Mouse (Mus musculus) ES-Bruce4 (cell line): Measurements from ENCODE around the gene Uchl1. TPM values are rescaled to one million over a fixed set of nuclear protein-coding genes. Genes with fewer than 3 reads are reported as not detected.

Experiments
- H3K27ac ChIP-seq: 2 replicates; pipeline ENCODE4 v1.5.1; 2012; ENCODE audit warnings: low read length, inconsistent platforms; ENCODE audit not compliant: insufficient read depth
- H3K27me3 ChIP-seq: 2 replicates; pipeline ENCODE4 v1.6.1; 2012; ENCODE audit warnings: mild to moderate bottlenecking, low read length, inconsistent platforms; ENCODE audit not compliant: control insufficient read depth, poor library complexity, insufficient read depth, severe bottlenecking
- H3K36me3 ChIP-seq: 2 replicates; pipeline ENCODE4 v1.6.1; 2012; ENCODE audit warnings: inconsistent platforms, mild to moderate bottlenecking, low read length, moderate library complexity; ENCODE audit not compliant: control insufficient read depth, poor library complexity, insufficient read depth, severe bottlenecking
- H3K4me1 ChIP-seq: one replicate; pipeline ENCODE4 v1.8.1; 2011; ENCODE audit warnings: low read length; ENCODE audit not compliant: control insufficient read depth, insufficient read depth
- H3K4me3 ChIP-seq: 2 replicates; pipeline ENCODE4 v1.5.1; 2011; ENCODE audit warnings: low read depth, mild to moderate bottlenecking, low read length
- H3K9ac ChIP-seq: 2 replicates; pipeline ENCODE4 v1.6.1; 2012; ENCODE audit warnings: low read depth, mild to moderate bottlenecking, inconsistent platforms; ENCODE audit not compliant: poor library complexity, severe bottlenecking
- H3K9me3 ChIP-seq: replicated peaks from 2 replicates; pipeline ENCODE4 v1.6.1; 2012; ENCODE audit warnings: mild to moderate bottlenecking, low read length, inconsistent platforms; ENCODE audit not compliant: control insufficient read depth, poor library complexity, insufficient read depth, severe bottlenecking
- CTCF ChIP-seq: IDR thresholded peaks from one replicate; pipeline ENCODE4 v1.8.1; 2011; ENCODE audit warnings: low read depth, low read length
- EP300 ChIP-seq: IDR thresholded peaks from 2 replicates; pipeline ENCODE4 v1.6.1; 2011; ENCODE audit warnings: low read depth, low read length; ENCODE audit not compliant: insufficient read depth
- POLR2A ChIP-seq: IDR thresholded peaks from one replicate; pipeline ENCODE4 v1.8.1; 2011; ENCODE audit warnings: low read length; ENCODE audit not compliant: insufficient read depth
- polyA plus RNA-seq: library from polyadenylated mRNA; stranded (reverse); fragments of >200 nt; gene quantifications from 2 replicates; pipeline ENCODE4 v1.2.4, GENCODE M21; 2011; ENCODE audit warnings: low read depth; ENCODE audit not compliant: missing spikeins, insufficient read depth, insufficient read length

Gene Uchl1
- polyA plus RNA-seq, 1 experiment, result 54.8 TPM

DNA sequence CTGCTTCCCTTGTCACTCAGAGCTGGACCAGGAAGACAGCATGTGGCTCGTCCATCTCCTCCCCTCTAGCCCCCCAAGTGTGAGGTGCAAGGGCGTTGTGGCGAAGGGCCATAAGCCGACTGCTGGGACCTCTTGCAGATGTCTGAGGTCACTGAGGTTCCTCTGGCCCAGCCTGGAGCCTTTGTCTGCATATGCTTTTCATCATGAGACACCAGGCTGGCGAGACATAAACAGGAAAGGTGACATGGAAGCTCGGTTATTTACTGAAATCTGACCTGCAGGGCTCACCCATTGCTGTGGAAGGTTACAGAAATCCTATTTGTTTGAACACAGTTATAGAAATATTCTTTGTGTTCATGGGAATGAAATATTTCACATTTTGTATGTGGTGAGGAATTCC lies 24.0 kb downstream of the Uchl1 start:
- Histone ChIP-seq H3K27ac (no peak overlapping the region), H3K4me1 (peaks cover 1% of the 10 kb centered on the region), H3K4me3 (no peak overlapping the region), H3K27me3 (no peaks in the 10 kb centered on the region), H3K36me3 (no peaks in the 10 kb centered on the region), H3K9me3 (no peaks in the 10 kb centered on the region), H3K9ac (no peak overlapping the region)
- TF ChIP-seq EP300, result no peak
- TF ChIP-seq POLR2A, result no peak
- no peak for TF ChIP-seq CTCF

- no peak overlapping the region for H3K4me3 ChIP-seq
- H3K9me3 ChIP-seq, result no peaks in the 10 kb centered on the region
- H3K4me1 ChIP-seq, result no peaks in the 10 kb centered on the region
- H3K27me3 ChIP-seq, result no peaks in the 10 kb centered on the region
- TF ChIP-seq POLR2A, result no peak
- TF ChIP-seq EP300, result no peak
- no peak for TF ChIP-seq CTCF
- no peaks in the 10 kb centered on the region for H3K36me3 ChIP-seq
- no peak overlapping the region for H3K9ac ChIP-seq
- no peak overlapping the region for H3K27ac ChIP-seq
Observed at GRCm38 (mm10) chr5:66701951-66702350, 26.1 kb downstream of the Uchl1 start.

GRCm38 (mm10) chr5:66703317-66704004 lies 27.6 kb downstream of the Uchl1 start:
- TF ChIP-seq EP300 (no peak), POLR2A (no peak), CTCF (no peak)
- Histone ChIP-seq H3K4me1 (no peaks in the 10 kb centered on the region), H3K9me3 (no peaks in the 10 kb centered on the region), H3K27me3 (no peaks in the 10 kb centered on the region), H3K36me3 (no peaks in the 10 kb centered on the region), H3K9ac (no peak overlapping the region), H3K27ac (no peak overlapping the region), H3K4me3 (no peak overlapping the region)

DNA sequence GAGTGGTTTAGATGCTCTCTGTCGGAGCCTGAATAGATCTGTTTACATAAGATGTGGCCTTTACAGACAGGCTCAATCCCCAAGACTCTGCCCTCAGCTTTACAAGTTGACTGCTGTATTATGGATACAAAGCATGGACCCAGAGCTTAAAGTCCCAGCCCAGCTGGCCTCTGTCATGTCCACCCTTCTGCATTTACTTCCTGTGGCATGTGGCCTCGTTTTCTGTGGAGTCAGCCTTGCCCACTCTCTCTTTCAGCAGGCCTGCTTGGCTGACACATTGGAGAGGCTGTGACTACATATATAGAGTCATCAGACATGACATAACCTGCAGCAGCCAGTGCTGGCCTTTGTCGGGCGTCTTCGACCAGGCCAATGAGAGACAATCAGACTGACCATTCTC lies 32.0 kb downstream of the Uchl1 start:
- H3K4me1 ChIP-seq, result no peaks in the 10 kb centered on the region
- H3K9me3 ChIP-seq, result no peaks in the 10 kb centered on the region
- no peak overlapping the region for H3K9ac ChIP-seq
- no peaks in the 10 kb centered on the region for H3K36me3 ChIP-seq
- no peaks in the 10 kb centered on the region for H3K27me3 ChIP-seq
- no peak overlapping the region for H3K4me3 ChIP-seq
- TF ChIP-seq CTCF, result no peak
- TF ChIP-seq POLR2A, result no peak
- H3K27ac ChIP-seq, result no peak overlapping the region

- no peak overlapping the region for H3K4me3 ChIP-seq
- H3K9ac ChIP-seq, result no peak overlapping the region
- H3K36me3 ChIP-seq, result no peaks in the 10 kb centered on the region
- H3K9me3 ChIP-seq, result no peaks in the 10 kb centered on the region
- no peaks in the 10 kb centered on the region for H3K27me3 ChIP-seq
- H3K4me1 ChIP-seq, result no peaks in the 10 kb centered on the region
- TF ChIP-seq CTCF, result no peak
- TF ChIP-seq POLR2A, result no peak
- no peak for TF ChIP-seq EP300
- H3K27ac ChIP-seq, result no peak overlapping the region
Observed at GRCm38 (mm10) chr5:66710445-66711019, 34.6 kb downstream of the Uchl1 start.

- Histone ChIP-seq H3K27me3 (no peaks in the 10 kb centered on the region), H3K27ac (no peak overlapping the region), H3K9me3 (no peaks in the 10 kb centered on the region), H3K4me3 (no peak overlapping the region), H3K36me3 (no peaks in the 10 kb centered on the region), H3K9ac (no peak overlapping the region), H3K4me1 (no peaks in the 10 kb centered on the region)
- no peak for TF ChIP-seq EP300
- TF ChIP-seq POLR2A, result no peak
- TF ChIP-seq CTCF, result no peak
Observed at GRCm38 (mm10) chr5:66712801-66713200, 36.9 kb downstream of the Uchl1 start.
